Mouse (Mus musculus) left cerebral cortex, adult 6 months (tissue): ENCODE data around the gene Wdr45. TPM values are rescaled to one million over a fixed set of nuclear protein-coding genes. Genes with fewer than 3 reads are reported as not detected.

Experiments
- long read RNA-seq, 2 experiments: library from polyadenylated mRNA; unstranded; transcript quantifications; one replicate each; pipeline ENCODE4 v2.0.0; 2019 to 2020
- polyA plus RNA-seq: library from polyadenylated mRNA; unstranded; fragments of <200 nt; fragmentation: Nextera tagmentation; gene quantifications from 2 replicates; pipeline ENCODE4 v1.2.3, GENCODE M21; 2021

Gene Wdr45
- polyA plus RNA-seq, result 16.0 and 48.4 TPM in 2 replicates
- long read RNA-seq, experiment 1, transcript Wdr45-203 (11 exons, 1,510 nt), result minor isoform, 6 of 170 reads
- long read RNA-seq, experiment 1, transcript Wdr45-201 (11 exons, 1,609 nt), result major isoform, 103 of 170 reads
- long read RNA-seq, experiment 1, transcript Wdr45-204 (11 exons, 1,568 nt), result minor isoform, 17 of 170 reads
- long read RNA-seq, experiment 1, partial matches to known transcripts, result 6 of 170 reads
- long read RNA-seq, experiment 1, other reads (novel, unspliced or antisense), result 37 of 170 reads
- long read RNA-seq, experiment 2, transcript Wdr45-201 (11 exons, 1,609 nt), result major isoform, 27 of 47 reads
- long read RNA-seq, experiment 2, partial matches to known transcripts, result 8 of 47 reads
- long read RNA-seq, experiment 2, other reads (novel, unspliced or antisense), result 7 of 47 reads

DNA sequence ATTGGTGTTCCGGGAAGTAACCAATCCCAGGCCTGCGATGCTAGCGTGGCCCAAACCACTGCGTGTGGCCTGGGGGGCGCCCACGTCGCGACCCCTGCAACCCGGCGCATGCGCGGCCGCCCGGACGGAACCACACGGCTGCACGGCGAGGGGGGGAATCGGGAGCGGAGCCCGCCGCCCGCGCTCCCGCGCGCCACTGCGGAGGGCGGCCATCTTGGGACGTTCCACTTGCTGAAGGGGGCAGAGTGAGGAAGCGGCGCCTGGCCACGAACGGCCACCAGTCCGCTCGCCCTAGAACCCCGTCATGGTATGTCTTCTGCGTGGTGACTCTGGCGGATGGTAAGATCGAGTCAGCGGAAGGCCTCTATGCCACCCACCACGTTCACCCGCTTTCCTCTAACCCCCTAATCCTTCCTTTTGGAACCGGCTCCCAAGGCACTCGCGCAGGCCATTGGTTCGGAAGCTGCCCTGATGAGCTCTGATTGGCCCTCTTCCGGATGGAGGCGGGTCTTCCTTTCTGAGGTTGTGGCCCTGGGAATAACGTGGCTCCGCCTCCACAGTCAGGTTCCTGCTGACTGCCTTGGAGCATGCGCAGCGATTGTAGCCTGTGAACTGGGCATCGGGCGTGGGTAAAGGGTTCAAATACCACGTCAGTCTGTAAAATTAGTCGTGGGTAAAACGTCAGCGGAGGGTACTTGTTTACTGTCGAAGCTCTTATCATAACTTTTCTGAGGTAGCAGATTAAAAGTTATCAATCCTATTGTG lies at the start of gene Wdr45:
TSS of gene Wdr45 (plus strand) at position 199 of the 765 bp plus-strand sequence.

DNA sequence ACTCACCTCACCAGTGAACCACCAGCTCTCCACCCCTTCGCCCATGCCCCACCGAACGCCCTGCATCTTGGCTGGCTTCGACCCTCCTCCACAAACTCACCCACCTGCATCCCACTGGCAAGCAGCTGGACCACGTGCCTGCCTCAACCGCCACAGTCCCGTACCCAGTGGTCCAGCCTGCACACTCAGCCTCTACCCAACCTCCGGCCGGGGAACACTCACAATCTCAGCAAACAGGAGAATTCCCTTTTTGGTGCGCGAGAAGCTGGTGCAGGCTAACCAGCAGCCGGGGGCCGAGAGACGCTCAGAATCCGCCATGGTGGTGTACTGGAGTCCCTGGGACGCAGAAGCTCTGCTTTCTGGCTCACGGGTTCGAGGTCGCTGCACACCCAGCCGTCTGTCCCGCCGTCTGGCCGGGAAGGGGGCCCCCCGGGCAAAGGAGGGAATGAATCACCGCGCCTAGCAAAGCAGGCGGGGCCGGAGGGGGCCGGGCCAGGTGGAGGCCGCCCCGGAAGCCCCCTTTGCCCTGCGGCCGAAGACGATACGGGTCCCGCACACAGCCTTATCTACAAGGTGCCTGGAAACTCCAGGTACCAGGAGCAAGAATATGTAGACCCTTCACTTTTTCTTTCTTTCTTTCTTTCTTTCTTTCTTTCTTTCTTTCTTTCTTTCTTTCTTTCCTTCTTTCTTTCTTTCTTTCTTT lies 43.1 kb upstream of the Wdr45 start, which contains the start of gene Plp2:
TSS of gene Plp2 (minus strand) at position 470 of the 703 bp plus-strand sequence.

DNA sequence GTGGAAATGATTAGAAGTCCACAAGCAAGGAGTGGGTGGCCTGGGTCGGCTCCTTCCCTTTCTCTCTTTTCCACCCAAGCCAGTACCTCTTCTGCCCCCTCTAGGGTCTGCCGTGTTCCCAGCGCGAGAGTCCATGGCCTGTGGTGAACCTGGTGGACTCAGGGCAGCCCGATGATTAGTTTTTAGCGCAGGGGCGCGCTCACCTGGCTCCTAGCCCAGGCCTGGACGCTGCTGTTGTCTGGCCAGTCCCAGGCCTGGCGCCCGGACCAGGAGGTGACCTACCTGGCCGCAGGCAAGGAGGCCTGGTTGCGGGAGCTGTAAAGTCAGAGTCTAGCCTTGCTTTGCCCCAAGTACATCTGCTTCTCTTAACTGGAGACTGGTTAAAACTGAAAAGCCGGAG lies 33.3 kb upstream of the Wdr45 start, which contains the start of gene Magix:
TSS of gene Magix (minus strand) at position 388 of the 400 bp plus-strand sequence.

DNA sequence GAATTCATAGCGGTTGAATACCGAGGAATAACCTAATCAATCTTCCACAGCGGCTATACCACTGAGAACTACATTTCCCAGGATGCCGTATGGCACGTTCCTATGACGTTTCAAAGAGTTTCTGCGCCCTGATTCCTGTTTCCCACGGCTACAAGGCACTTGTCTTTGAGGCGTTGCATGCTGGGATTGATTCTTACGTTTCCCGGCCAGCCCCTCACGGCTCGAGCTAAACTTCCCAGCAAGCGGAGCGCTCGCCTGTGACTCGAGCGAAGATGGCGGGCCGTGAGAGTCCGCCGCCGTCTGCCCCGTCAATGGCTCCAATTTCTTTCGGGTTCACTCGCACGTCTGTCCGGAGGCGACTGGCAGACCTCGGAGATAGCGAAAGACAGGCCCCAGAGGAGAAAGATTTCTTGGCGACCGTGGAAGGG lies 17.2 kb upstream of the Wdr45 start, which contains the start of gene Gpkow:
TSS of gene Gpkow (plus strand) at position 178 of the 428 bp plus-strand sequence.

DNA sequence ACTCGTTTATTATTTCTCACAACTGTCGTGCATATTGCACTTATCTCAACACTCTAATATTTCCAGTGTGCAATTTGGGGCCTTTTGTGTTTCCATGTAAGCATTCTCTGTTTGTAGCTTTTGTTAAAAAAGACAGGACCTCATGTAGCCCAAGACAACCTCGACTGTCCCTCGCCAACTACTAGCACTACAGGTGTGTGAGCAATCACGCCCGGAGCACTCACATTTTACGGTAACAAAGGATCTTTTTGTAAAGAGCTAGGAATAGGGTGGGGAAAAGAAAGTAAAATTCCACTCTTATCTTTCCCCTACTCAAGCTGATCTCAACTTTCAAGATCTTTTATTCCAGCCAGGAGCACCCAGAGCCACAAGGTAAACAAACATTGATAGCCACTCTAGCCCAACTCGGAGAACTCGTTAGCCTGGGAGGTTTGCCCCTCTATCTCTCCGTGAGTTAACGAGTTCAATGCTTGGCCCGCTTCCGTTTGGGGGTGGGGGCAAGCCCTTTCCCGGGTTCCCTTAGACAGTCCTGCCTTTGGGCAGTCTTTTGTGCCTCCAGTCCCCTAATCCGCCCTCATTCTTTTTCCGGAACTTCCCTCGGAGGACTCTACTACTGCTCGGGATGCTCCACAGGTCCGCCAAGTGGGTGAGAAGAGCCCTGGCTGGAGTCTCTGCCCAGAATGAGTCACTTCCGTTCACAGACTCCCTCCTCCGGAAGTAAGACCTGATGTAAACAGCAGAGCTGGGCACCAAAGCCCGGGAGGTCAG lies 7.6 kb downstream of the Wdr45 start, which contains the start of gene Gm45208:
TSS of gene Gm45208 (plus strand) at position 732 of the 768 bp plus-strand sequence.

DNA sequence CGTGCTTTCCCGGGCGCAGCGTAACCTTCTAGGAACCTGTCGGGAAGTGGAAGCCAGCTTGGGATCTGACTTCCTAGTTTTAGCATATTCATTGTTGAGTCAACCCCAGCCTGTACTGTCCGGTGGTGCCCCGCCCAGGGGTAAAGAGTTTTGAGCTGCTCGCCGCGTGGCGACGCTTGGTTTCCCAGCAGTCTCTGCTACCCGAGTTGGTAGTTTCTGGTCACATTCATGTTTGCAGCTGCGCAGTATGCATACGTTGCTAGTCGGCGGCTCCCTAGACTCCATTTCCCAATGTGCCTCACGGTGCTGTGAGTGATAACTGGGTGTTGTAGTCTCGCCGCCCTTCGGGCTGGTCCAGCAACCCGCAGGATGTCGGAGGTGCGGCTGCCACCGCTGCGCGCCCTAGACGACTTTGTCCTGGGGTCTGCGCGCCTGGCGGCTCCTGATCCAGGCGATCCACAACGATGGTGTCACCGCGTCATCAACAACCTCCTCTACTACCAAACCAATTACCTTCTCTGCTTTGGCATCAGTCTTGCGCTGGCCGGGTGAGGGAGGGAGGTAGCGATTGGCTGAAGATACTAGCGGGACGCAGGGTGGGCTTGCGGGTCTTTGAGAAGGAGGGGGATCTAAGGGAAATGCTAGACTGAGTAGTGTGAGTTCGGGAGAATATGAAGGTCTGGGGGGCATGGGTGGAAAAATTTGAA lies 14.2 kb downstream of the Wdr45 start, which contains the start of gene Praf2:
TSS of gene Praf2 (plus strand) at position 225 of the 707 bp plus-strand sequence.

DNA sequence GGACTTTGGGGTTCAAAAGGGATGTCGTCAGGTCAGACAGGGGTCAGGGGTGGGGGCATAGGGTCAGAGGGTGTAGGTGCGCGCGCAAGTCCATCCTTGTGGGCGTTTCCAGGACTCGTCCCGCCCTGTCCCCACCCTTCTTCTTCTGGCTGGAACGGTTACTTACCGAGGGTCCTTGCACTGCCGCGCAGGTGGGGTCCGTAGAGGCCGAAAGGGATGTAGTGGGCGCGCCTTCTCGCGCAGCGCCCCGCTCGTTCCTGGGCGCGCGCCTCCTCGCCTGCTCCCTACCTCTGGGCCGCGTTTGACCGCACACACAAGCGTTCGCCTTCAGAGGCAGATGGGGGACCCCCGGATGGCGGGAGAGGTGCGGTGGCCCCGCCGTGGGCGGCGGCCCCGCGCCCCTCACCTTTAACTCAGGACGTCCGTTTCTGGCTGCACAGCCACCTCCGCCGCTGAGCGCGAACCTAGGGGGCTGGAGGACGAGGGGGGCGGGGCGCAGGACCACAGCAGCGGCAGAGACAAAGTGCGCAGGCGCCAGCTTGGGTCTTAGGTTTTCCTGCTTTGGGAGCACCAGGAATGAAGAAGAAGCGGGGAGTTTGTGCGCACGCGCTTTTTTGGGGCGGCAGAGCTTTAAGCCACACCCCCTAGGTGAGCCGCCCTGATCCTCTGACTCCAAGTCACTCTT lies 36.4 kb downstream of the Wdr45 start, which contains the start of gene Ccdc120:
TSS of gene Ccdc120 (minus strand) at position 474 of the 685 bp plus-strand sequence.

DNA sequence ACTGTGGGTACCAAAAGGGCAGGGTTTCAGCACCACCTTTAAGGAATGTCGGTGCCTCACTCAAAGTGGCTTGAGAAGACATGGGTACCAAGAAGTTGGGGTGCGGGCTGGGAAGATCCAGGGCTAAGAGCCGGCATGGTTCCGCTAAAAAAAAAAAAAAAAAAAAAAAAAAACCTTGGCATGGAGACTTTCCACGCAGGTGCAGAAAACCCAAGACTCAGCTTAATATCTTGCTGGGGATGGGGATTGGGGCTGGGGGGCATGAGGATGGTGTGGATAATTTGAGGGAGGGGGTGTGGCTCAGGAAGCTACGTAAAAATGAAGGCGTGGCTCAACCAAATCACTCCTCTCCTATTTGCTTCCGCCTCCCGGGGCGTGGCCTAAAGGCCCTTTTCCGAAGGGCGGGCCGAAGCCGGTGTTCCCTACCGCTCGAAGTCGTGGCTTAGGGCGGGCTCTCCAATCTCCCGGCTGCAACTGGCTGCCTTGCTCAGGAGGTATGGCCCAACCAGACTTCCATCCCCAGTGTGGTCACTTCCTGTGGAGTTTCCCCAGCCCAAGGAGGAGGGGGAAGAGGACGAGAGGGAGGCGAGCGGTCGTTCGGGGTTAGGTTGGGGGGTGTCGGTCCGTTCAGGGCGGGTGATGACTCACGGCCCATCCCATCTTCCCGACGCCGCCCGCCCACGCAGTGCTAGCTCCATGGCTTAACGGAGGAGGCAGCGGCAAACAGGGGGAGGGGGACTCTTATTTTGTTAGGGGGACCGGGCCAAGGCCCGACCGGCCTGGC lies 48.2 kb downstream of the Wdr45 start, which contains the start of gene Tfe3:
TSS of gene Tfe3 (plus strand) at position 424 of the 784 bp plus-strand sequence.

Other genes starting within 250 kb of the Wdr45 start
- gene Foxp3, start 140.7 kb upstream of the Wdr45 start, polyA plus RNA-seq, result 0.49 TPM in 1 of 2 replicates, not detected in the other
- gene Ppp1r3f, start 140.1 kb upstream of the Wdr45 start, polyA plus RNA-seq, result 3.3 and 13.6 TPM in 2 replicates
- gene Ccdc22, start 108.8 kb upstream of the Wdr45 start, polyA plus RNA-seq, result 21.8 and 27.4 TPM in 2 replicates
- gene Cacna1f, start 107.2 kb upstream of the Wdr45 start, polyA plus RNA-seq, result not detected in 2 replicates
- gene Syp, start 75.9 kb upstream of the Wdr45 start, polyA plus RNA-seq, result 229 and 565 TPM in 2 replicates
- 1.1 and 1.3 TPM in 2 replicates for gene Prickle3, start 57.1 kb upstream of the Wdr45 start, polyA plus RNA-seq
- 12.5 and 19.4 TPM in 2 replicates for gene Plp2, start 42.9 kb upstream of the Wdr45 start, polyA plus RNA-seq
- 0.20 and 0.41 TPM in 2 replicates for gene Magix, start 33.1 kb upstream of the Wdr45 start, polyA plus RNA-seq
- 14.0 and 20.9 TPM in 2 replicates for gene Gpkow, start 17.2 kb upstream of the Wdr45 start, polyA plus RNA-seq
- gene Gm45208, start 7.9 kb downstream of the Wdr45 start, polyA plus RNA-seq, result 0.53 TPM in 1 of 2 replicates, not detected in the other
- 110 and 132 TPM in 2 replicates for gene Praf2, start 14.1 kb downstream of the Wdr45 start, polyA plus RNA-seq
- 7.5 and 8.8 TPM in 2 replicates for gene Ccdc120, start 36.6 kb downstream of the Wdr45 start, polyA plus RNA-seq
- 7.3 and 12.4 TPM in 2 replicates for gene Tfe3, start 48.2 kb downstream of the Wdr45 start, polyA plus RNA-seq
- 35.3 and 40.6 TPM in 2 replicates for gene Gripap1, start 75.4 kb downstream of the Wdr45 start, polyA plus RNA-seq
- gene Kcnd1, start 108.0 kb downstream of the Wdr45 start, polyA plus RNA-seq, result 3.7 and 5.4 TPM in 2 replicates
- gene Otud5, start 127.0 kb downstream of the Wdr45 start, polyA plus RNA-seq, result 6.5 and 37.5 TPM in 2 replicates
- 34.2 and 39.8 TPM in 2 replicates for gene Pim2, start 163.9 kb downstream of the Wdr45 start, polyA plus RNA-seq
- 17.0 and 19.7 TPM in 2 replicates for gene Slc35a2, start 169.7 kb downstream of the Wdr45 start, polyA plus RNA-seq
- 64.3 and 77.7 TPM in 2 replicates for gene Pqbp1, start 184.9 kb downstream of the Wdr45 start, polyA plus RNA-seq
- gene Timm17b, start 185.0 kb downstream of the Wdr45 start, polyA plus RNA-seq, result 52.7 and 64.9 TPM in 2 replicates
- gene Gm10491, start 193.5 kb downstream of the Wdr45 start, polyA plus RNA-seq, result not detected in 2 replicates
- not detected in 2 replicates for gene Gm10490, start 195.2 kb downstream of the Wdr45 start, polyA plus RNA-seq
- 460 and 1,161 TPM in 2 replicates for gene Pcsk1n, start 205.5 kb downstream of the Wdr45 start, polyA plus RNA-seq
- not detected in 2 replicates for gene Eras, start 214.3 kb downstream of the Wdr45 start, polyA plus RNA-seq
- 9.2 and 9.8 TPM in 2 replicates for gene Hdac6, start 233.6 kb downstream of the Wdr45 start, polyA plus RNA-seq